Mouse (Mus musculus): ENCODE measurements around the gene Lonp2. TPM values are rescaled to one million over a fixed set of nuclear protein-coding genes. Genes with fewer than 3 reads are reported as not detected.
A peak's percentile ranks its signal among the peaks of the same experiment; 100 is the strongest.

The Lonp2 gene
- polyA plus RNA-seq, 1 experiment from 2014 or later, result 93.6 TPM

GRCm38 (mm10) chr8:86740899-86741298, 117.1 kb downstream of the Lonp2 start:
- Histone ChIP-seq H3K9ac (replicated peaks) (no peak overlapping the region), H3K4me3 (replicated peaks) (no peak overlapping the region), H3K4me1 (peaks cover 39% of the 10 kb centered on the region), H3K27me3 (replicated peaks) (no peaks in the 10 kb centered on the region), H3K27ac (replicated peaks) (no peak overlapping the region), H3K36me3 (no peaks in the 10 kb centered on the region), H3K9me3 (replicated peaks) (no peaks in the 10 kb centered on the region), H3K4me2 (no peak overlapping the region)
- no peak for ATAC-seq (ENCODE audit: low FRiP score)

- no peak overlapping the region for H3K27ac ChIP-seq (replicated peaks)
- ATAC-seq (ENCODE audit: low FRiP score), result no peak
- H3K9me3 ChIP-seq (replicated peaks), result no peaks in the 10 kb centered on the region
- no peak overlapping the region for H3K4me3 ChIP-seq (replicated peaks)
- H3K27me3 ChIP-seq (replicated peaks), result no peaks in the 10 kb centered on the region
- H3K4me1 ChIP-seq, result peaks cover 39% of the 10 kb centered on the region
- no peak overlapping the region for H3K9ac ChIP-seq (replicated peaks)
- H3K4me2 ChIP-seq, result no peak overlapping the region
- H3K36me3 ChIP-seq, result no peaks in the 10 kb centered on the region
Measured at GRCm38 (mm10) chr8:86741627-86742026, 117.8 kb downstream of the Lonp2 start.

GRCm38 (mm10) chr8:86742605-86743345, 118.9 kb downstream of the Lonp2 start:
- no peak overlapping the region for H3K27ac ChIP-seq (replicated peaks)
- H3K36me3 ChIP-seq, result no peaks in the 10 kb centered on the region
- no peak overlapping the region; the same call in 1 of the 2 replicates for H3K4me2 ChIP-seq
- peaks cover 43% of the 10 kb centered on the region for H3K4me1 ChIP-seq
- WGBS, result 76% methylated on average over 7 of the region's 7 CpGs
- H3K9me3 ChIP-seq (replicated peaks), result no peaks in the 10 kb centered on the region
- ATAC-seq (ENCODE audit: low FRiP score), result no peak
- H3K4me3 ChIP-seq (replicated peaks), result no peak overlapping the region
- no peaks in the 10 kb centered on the region for H3K27me3 ChIP-seq (replicated peaks)
- no peak overlapping the region for H3K9ac ChIP-seq (replicated peaks)

DNA sequence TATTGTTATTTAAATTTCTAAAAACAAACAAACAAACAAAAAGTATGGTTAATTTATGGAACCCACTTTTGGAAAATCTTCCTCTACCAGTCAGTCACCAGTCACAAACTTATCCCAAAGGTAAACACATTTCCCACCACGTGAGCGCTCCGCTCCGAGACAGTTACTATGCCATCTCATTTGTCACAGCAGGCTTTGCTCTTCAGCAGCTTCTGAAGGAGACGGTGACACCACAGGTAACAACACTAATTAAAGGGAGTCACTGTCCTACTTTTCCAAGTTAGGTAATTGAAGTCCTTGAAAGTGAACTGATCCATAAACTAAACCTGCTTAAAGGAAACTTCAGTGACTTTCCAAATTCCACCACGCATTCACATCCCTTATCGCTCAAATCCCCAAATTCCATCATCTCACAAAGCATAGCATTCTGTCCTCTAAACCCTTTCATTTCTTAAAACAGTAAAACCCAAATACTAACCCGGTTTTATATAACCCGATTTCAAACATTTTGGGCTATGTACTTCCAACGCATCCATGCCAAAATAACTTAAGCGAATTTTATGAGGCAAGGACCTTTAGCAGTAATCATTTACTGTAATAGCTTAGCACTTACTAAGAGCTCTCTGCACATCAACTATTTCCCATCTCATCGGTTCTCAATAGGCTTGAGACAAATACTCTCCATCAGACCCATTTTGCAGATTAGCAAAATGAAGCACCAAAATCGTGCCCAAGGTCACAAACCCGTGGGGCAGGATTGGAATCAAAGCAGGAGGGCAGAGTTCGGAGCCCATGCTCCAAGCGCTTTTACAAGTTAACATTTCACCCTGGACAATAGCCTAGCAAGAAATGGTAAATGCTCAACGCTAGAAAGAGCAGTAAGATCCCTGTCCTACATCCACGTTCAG, 120.7 kb downstream of the Lonp2 start:
- Histone ChIP-seq H3K4me3 (replicated peaks) (peak overlapping the region; percentile 59), H3K4me2 (peak overlapping the region; percentile 69), H3K9me3 (replicated peaks) (no peaks in the 10 kb centered on the region), H3K36me3 (no peaks in the 10 kb centered on the region), H3K9ac (replicated peaks) (peak overlapping the region; percentile 97), H3K4me1 (peaks cover 40% of the 10 kb centered on the region), H3K27ac (replicated peaks) (peak overlapping the region; percentile 96), H3K27me3 (replicated peaks) (no peaks in the 10 kb centered on the region)
- ATAC-seq (ENCODE audit: low FRiP score), result no peak
- WGBS, result 5% methylated on average over 18 of the region's 18 CpGs

- H3K4me2 ChIP-seq, result peak within 1 kb of the TSS; percentile 70
- peak; percentile 78 for ATAC-seq (ENCODE audit: low FRiP score)
- H3K4me3 ChIP-seq (replicated peaks), result peak within 1 kb of the TSS; percentile 59
- peak within 1 kb of the TSS; percentile 96 for H3K27ac ChIP-seq (replicated peaks)
- H3K4me1 ChIP-seq, result peaks cover 40% of the 10 kb centered on the region
- H3K27me3 ChIP-seq (replicated peaks), result no peaks in the 10 kb centered on the region
- no peaks in the 10 kb centered on the region for H3K9me3 ChIP-seq (replicated peaks)
- H3K36me3 ChIP-seq, result no peaks in the 10 kb centered on the region
- WGBS, result under 1% methylated on average over 63 of the region's 88 CpGs
- peak within 1 kb of the TSS; percentile 97 for H3K9ac ChIP-seq (replicated peaks)
Measured at GRCm38 (mm10) chr8:86745221-86745934, 121.5 kb downstream of the Lonp2 start, which contains the start of the genes Gm10638 and Siah1a. Gm10638 (plus strand) TSS chr8:86745699. Siah1a (minus strand) TSS chr8:86745934.

DNA sequence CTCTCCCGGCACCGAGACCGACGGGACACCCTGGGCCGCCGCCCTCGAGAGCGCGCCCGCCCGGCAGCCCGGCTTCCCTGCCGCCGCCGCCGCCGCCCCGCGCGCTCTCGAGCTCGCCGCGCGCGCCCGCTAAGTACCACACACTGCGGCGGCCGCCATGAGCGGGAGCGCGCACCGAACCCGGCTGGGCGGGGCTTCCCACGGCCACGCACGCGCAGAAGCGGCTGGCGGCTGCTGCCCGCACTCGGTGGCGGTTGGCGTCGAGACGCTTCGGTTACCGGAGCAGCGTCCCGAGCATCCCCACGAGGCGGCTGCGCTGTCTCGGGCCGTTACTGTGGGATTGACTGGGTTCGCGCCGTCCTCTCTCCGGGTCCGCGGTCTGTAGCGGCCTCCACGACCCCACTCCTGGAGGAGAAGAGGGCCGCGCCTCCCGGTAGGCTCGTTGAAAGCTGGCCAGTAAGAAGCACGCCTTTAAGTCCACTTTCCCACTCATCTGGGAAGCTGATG, 122.1 kb downstream of the Lonp2 start:
- peak overlapping the region; percentile 96 for H3K27ac ChIP-seq (replicated peaks)
- H3K27me3 ChIP-seq (replicated peaks), result no peaks in the 10 kb centered on the region
- H3K4me3 ChIP-seq (replicated peaks), result peak overlapping the region; percentile 59
- peaks cover 40% of the 10 kb centered on the region for H3K4me1 ChIP-seq
- H3K9ac ChIP-seq (replicated peaks), result peak overlapping the region; percentile 97
- peak overlapping the region; percentile 70 for H3K4me2 ChIP-seq
- H3K36me3 ChIP-seq, result no peaks in the 10 kb centered on the region
- H3K9me3 ChIP-seq (replicated peaks), result no peaks in the 10 kb centered on the region
- ATAC-seq (ENCODE audit: low FRiP score), result peak; percentile 90
- WGBS, result under 1% methylated on average over 51 of the region's 70 CpGs

GRCm38 (mm10) chr8:86746511-86746910, 122.7 kb downstream of the Lonp2 start:
- Histone ChIP-seq H3K4me1 (peaks cover 37% of the 10 kb centered on the region), H3K27ac (replicated peaks) (peak overlapping the region; percentile 96), H3K9ac (replicated peaks) (peak overlapping the region; percentile 97), H3K27me3 (replicated peaks) (no peaks in the 10 kb centered on the region), H3K36me3 (no peaks in the 10 kb centered on the region), H3K4me2 (peak overlapping the region; percentile 70), H3K9me3 (replicated peaks) (no peaks in the 10 kb centered on the region), H3K4me3 (replicated peaks) (peak overlapping the region; percentile 59)
- peak; percentile 22; the same call in 1 of the 2 replicates for ATAC-seq (ENCODE audit: low FRiP score)
- 3% methylated on average over 11 of the region's 11 CpGs for WGBS

DNA sequence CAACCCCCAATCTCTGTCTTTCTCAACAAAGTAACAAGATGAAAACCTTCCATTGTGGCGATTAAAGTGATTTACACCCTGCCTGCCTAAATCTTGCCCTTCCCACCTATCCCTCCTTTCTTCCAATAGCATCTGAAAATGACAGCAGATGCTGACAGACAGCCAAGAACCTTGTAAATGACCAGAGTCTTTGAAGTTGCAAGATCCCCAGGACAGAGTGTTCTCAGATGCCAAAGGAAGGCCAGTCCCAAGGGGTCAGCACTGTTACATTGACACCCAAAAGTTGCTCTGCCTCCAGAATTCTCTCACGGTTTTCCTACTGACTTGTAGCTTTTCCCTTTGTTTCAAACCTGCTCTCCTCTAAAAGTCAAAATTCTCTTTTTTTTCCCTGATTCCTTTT, 126.0 kb downstream of the Lonp2 start:
- Histone ChIP-seq H3K9me3 (replicated peaks) (no peaks in the 10 kb centered on the region), H3K4me3 (replicated peaks) (no peak overlapping the region), H3K27me3 (replicated peaks) (no peaks in the 10 kb centered on the region), H3K36me3 (no peaks in the 10 kb centered on the region), H3K4me1 (peaks cover 8% of the 10 kb centered on the region), H3K27ac (replicated peaks) (no peak overlapping the region), H3K4me2 (no peak overlapping the region), H3K9ac (replicated peaks) (no peak overlapping the region)
- no peak for ATAC-seq (ENCODE audit: low FRiP score)
- whole genome bisulfite sequencing, result 56% methylated on average over 2 of the region's 2 CpGs

- H3K4me2 ChIP-seq, result peak overlapping the region; percentile 51
- WGBS, result 11% methylated on average over 23 of the region's 23 CpGs
Measured at GRCm38 (mm10) chr8:86756948-86757733, 133.3 kb downstream of the Lonp2 start.

DNA sequence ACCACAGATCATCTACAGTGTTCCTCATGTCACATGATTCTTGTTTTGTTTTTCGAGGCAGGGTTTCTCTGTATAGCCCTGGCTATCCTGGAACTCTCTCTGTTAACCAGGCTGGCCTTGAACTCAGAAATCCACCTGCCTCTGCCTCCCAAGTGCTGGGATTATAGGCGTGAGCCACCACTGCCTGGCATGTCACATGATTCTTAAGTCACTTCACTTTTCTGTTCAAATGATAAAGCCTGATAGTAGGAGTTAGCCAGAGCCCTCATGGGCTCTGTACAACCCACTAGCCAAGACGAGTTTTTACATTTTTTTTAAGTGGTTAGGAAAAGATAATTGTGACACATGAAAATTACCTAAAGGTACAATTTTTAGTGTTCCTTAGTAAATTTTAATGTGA, 134.8 kb downstream of the Lonp2 start:
- 87% methylated on average over 3 of the region's 3 CpGs for WGBS

More at GRCm38 (mm10) chr8:86756948-86757733, 133.3 kb downstream of the Lonp2 start:
- Histone ChIP-seq H3K4me1 (peaks cover 6% of the 10 kb centered on the region), H3K27ac (replicated peaks) (no peak overlapping the region), H3K4me3 (replicated peaks) (peak overlapping the region; percentile 19; the same call in 1 of the 2 replicates), H3K9me3 (replicated peaks) (no peaks in the 10 kb centered on the region), H3K9ac (replicated peaks) (0 out of 2 replicates have a peak overlapping the region, but pooled peaks have one; percentile 20), H3K36me3 (no peaks in the 10 kb centered on the region), H3K27me3 (replicated peaks) (no peaks in the 10 kb centered on the region)
- no peak for ATAC-seq (ENCODE audit: low FRiP score)

More for the DNA sequence above, 134.8 kb downstream of the Lonp2 start:
- Histone ChIP-seq H3K9ac (replicated peaks) (no peak overlapping the region), H3K36me3 (no peaks in the 10 kb centered on the region), H3K27ac (replicated peaks) (no peak overlapping the region), H3K27me3 (replicated peaks) (no peaks in the 10 kb centered on the region), H3K4me1 (peaks cover 6% of the 10 kb centered on the region), H3K9me3 (replicated peaks) (no peaks in the 10 kb centered on the region), H3K4me3 (replicated peaks) (no peak overlapping the region), H3K4me2 (no peak overlapping the region)
- ATAC-seq (ENCODE audit: low FRiP score), result no peak

Data from neural tube, embryonic 15.5 days (tissue).